Mouse (Mus musculus) heart, adult 2 months (tissue): ENCODE results near the gene Myrf. TPM values are rescaled to one million over a fixed set of nuclear protein-coding genes. Genes with fewer than 3 reads are reported as not detected.

ENCODE experiments used
- DNase-seq, 2 experiments: peaks; one replicate each; pipeline ENCODE4 v3.0.0; 2021
- H3K27ac ChIP-seq: fragments of 200-600 bp; 2 replicates; pipeline ENCODE4 v1.8.1; 2022
- H3K27me3 ChIP-seq: fragments of 200-500 bp; 2 replicates; pipeline ENCODE4 v1.6.1; 2012; ENCODE audit warnings: mild to moderate bottlenecking, low read length, inconsistent platforms, mixed read lengths; ENCODE audit not compliant: control insufficient read depth, insufficient read depth
- H3K36me3 ChIP-seq: fragments of 200-500 bp; 2 replicates; pipeline ENCODE4 v1.6.1; 2012; ENCODE audit warnings: low read length, inconsistent platforms; ENCODE audit not compliant: control insufficient read depth, insufficient read depth
- H3K4me1 ChIP-seq: fragments of 200-500 bp; 2 replicates; pipeline ENCODE4 v1.6.1; 2011; ENCODE audit warnings: low read length; ENCODE audit not compliant: control insufficient read depth, insufficient read depth
- H3K4me3 ChIP-seq: fragments of 200-600 bp; 2 replicates; pipeline ENCODE4 v1.8.1; 2022
- H3K79me2 ChIP-seq: fragments of 200-500 bp; replicated peaks from 2 replicates; pipeline ENCODE4 v1.6.1; 2012; ENCODE audit warnings: mild to moderate bottlenecking, inconsistent platforms, low read length, moderate library complexity, mixed read lengths; ENCODE audit not compliant: control insufficient read depth, insufficient read depth
- H3K9ac ChIP-seq: fragments of 200-500 bp; 2 replicates; pipeline ENCODE4 v1.6.1; 2012; ENCODE audit warnings: low read depth, mild to moderate bottlenecking, control low read depth, inconsistent platforms, low read length, mixed read lengths
- CTCF ChIP-seq: fragments of 200-600 bp; IDR thresholded peaks from 2 replicates; pipeline ENCODE4 v1.8.1; 2022; ENCODE audit warnings: antibody characterized with exemption, mild to moderate bottlenecking, moderate library complexity
- EP300 ChIP-seq: fragments of 200-500 bp; IDR thresholded peaks from 2 replicates; pipeline ENCODE4 v1.6.1; 2011; ENCODE audit warnings: low read depth, low read length, control low read depth; ENCODE audit not compliant: insufficient read depth
- POLR2A ChIP-seq: fragments of 200-500 bp; IDR thresholded peaks from 2 replicates; pipeline ENCODE4 v1.6.1; 2011; ENCODE audit warnings: mild to moderate bottlenecking, low read depth, low read length, control low read depth; ENCODE audit not compliant: insufficient read depth
- WGBS: fragments of 180-500 bp; shearing (Covaris S2); methylation state at CpG from one replicate; pipeline ENCODE4 v1.1.7; 2018; 5-methylcytosine and 5-hydroxymethylcytosine counted together
- intact Hi-C: fragments of 180-260 bp; cut with DNase I; formaldehyde crosslinking; loops from one replicate; pipeline ENCODE4 v1.15.1; 2025
- polyA plus RNA-seq: library from polyadenylated mRNA; depleted of rRNA; stranded (reverse); fragments of >200 nt; gene quantifications from 2 replicates; pipeline ENCODE4 v1.2.3, GENCODE M21; 2012
- total RNA-seq, 2 experiments: library from RNA; stranded (reverse); gene quantifications; 2 replicates each; pipeline ENCODE4 v1.2.3; 2021

The Myrf gene
- total and polyA plus RNA-seq, 3 experiments = 3.9 to 6.5 (median 4.7) TPM

DNA sequence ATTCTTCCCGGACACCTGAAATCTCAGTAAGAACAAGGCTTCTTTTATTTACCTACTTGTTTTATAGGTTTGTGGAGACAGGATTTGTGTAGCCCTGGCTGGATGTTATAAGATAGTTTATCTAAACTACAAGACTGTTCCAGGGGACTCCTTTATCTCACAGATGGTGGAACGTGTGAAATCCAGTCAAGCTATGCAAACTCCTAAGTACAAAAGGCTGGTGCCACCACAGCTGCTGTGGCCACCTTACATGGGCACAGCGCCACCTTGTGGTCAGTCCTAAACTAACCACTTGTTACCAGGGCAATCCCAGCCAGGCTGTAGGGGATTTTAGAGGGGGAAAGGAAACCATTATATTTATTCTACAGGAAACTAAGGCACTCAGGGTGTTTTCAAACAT lies 41.8 kb downstream of the Myrf start:
- TF ChIP-seq CTCF = peak; percentile 96
- TF ChIP-seq POLR2A = no peak
- TF ChIP-seq EP300 = peak; percentile 74
- Histone ChIP-seq H3K79me2 (no peaks in the 10 kb centered on the region), H3K27ac (no peak overlapping the region), H3K27me3 (no peaks in the 10 kb centered on the region), H3K4me1 (peaks cover 2% of the 10 kb centered on the region; the same call in 1 of the 2 replicates), H3K9ac (no peak overlapping the region), H3K36me3 (no peaks in the 10 kb centered on the region), H3K4me3 (no peak overlapping the region)
- WGBS = 32% methylated on average over 3 of the region's 3 CpGs
- intact Hi-C loops = loop anchor here (2.0 to 5.0 kb wide), 3 partner anchors 164 to 281 kb away; partner anchors contain the start of genes Best1 and Rab3il1
- DNase-seq = peak; percentile 74 to 81

- TF ChIP-seq POLR2A (no peak), CTCF (no peak), EP300 (no peak)
- Histone ChIP-seq H3K36me3 (no peaks in the 10 kb centered on the region), H3K27ac (no peak overlapping the region), H3K79me2 (no peaks in the 10 kb centered on the region), H3K9ac (no peak overlapping the region), H3K4me1 (peaks cover 2% of the 10 kb centered on the region; the same call in 1 of the 2 replicates), H3K27me3 (no peaks in the 10 kb centered on the region), H3K4me3 (no peak overlapping the region)
- intact Hi-C loops = loop anchor here (2.0 to 5.0 kb wide), 3 partner anchors 163 to 281 kb away; partner anchors contain the start of genes Best1 and Rab3il1
- WGBS = 79% methylated on average over 2 of the region's 2 CpGs
- no peak for DNase-seq
Measured at GRCm38 (mm10) chr19:10198286-10198685, 42.3 kb downstream of the Myrf start.

- Histone ChIP-seq H3K36me3 (no peaks in the 10 kb centered on the region), H3K27me3 (no peaks in the 10 kb centered on the region), H3K4me1 (no peaks in the 10 kb centered on the region), H3K27ac (no peak overlapping the region), H3K4me3 (no peak overlapping the region), H3K79me2 (no peaks in the 10 kb centered on the region), H3K9ac (no peak overlapping the region)
- TF ChIP-seq EP300 (no peak), POLR2A (no peak), CTCF (no peak)
- DNase-seq = no peak
- intact Hi-C loops = loop anchor here (5.0 kb wide), 1 partner anchor 280 kb away; no protein-coding TSS in a partner anchor
- WGBS = 91% methylated on average over 4 of the region's 4 CpGs
Measured at GRCm38 (mm10) chr19:10197130-10197529, 43.4 kb downstream of the Myrf start.

GRCm38 (mm10) chr19:10195252-10195651 lies 45.3 kb downstream of the Myrf start:
- no peak overlapping the region for H3K9ac ChIP-seq
- no peaks in the 10 kb centered on the region for H3K36me3 ChIP-seq
- intact Hi-C loops = loop anchor here (5.0 kb wide), 1 partner anchor 278 kb away; no protein-coding TSS in a partner anchor
- H3K79me2 ChIP-seq = no peaks in the 10 kb centered on the region
- DNase-seq = no peak
- H3K4me3 ChIP-seq = no peak overlapping the region
- no peak for TF ChIP-seq CTCF
- H3K4me1 ChIP-seq = no peaks in the 10 kb centered on the region
- H3K27ac ChIP-seq = no peak overlapping the region
- 62% methylated on average over 5 of the region's 5 CpGs for WGBS
- no peaks in the 10 kb centered on the region for H3K27me3 ChIP-seq

DNA sequence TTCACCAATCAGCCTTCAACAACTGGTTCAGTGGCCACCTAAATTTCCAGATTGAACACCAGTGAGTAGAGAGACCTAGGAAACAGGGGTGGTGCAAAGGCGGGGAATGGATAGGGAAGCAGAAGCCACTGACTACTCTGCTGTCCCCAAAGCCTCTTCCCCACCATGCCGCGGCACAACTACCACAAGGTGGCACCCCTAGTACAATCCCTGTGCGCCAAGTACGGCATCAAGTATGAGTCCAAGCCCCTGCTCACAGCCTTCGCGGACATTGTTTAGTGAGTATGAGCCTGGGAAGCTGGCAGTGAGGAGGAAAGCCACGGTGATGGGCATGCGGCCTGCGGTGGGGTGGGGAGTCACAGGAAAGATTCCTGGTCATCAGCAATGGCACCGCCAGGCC lies 46.2 kb downstream of the Myrf start:
- Histone ChIP-seq H3K79me2 (no peaks in the 10 kb centered on the region), H3K27ac (no peak overlapping the region), H3K9ac (no peak overlapping the region), H3K36me3 (no peaks in the 10 kb centered on the region), H3K4me3 (no peak overlapping the region), H3K27me3 (no peaks in the 10 kb centered on the region), H3K4me1 (no peaks in the 10 kb centered on the region)
- no peak for DNase-seq
- WGBS = 87% methylated on average over 11 of the region's 11 CpGs
- intact Hi-C loops = no loop called here
- TF ChIP-seq EP300 (no peak), CTCF (no peak), POLR2A (no peak)

GRCm38 (mm10) chr19:10191326-10191725 lies 49.2 kb downstream of the Myrf start:
- no peaks in the 10 kb centered on the region for H3K36me3 ChIP-seq
- intact Hi-C loops = no loop called here
- H3K27ac ChIP-seq = no peak overlapping the region
- no peak overlapping the region for H3K4me3 ChIP-seq
- DNase-seq = peak in 1 of 2 experiments; percentile 44
- H3K79me2 ChIP-seq = no peaks in the 10 kb centered on the region
- no peak overlapping the region for H3K9ac ChIP-seq
- TF ChIP-seq CTCF (no peak), POLR2A (no peak), EP300 (no peak)
- 57% methylated on average over 7 of the region's 7 CpGs for WGBS
- H3K27me3 ChIP-seq = no peaks in the 10 kb centered on the region
- H3K4me1 ChIP-seq = no peaks in the 10 kb centered on the region

GRCm38 (mm10) chr19:10190796-10191195 lies 49.8 kb downstream of the Myrf start:
- H3K79me2 ChIP-seq = no peaks in the 10 kb centered on the region
- H3K27ac ChIP-seq = no peak overlapping the region
- TF ChIP-seq CTCF = peak; percentile 86
- TF ChIP-seq POLR2A = no peak
- no peaks in the 10 kb centered on the region for H3K4me1 ChIP-seq
- no peak overlapping the region for H3K4me3 ChIP-seq
- H3K36me3 ChIP-seq = no peaks in the 10 kb centered on the region
- H3K9ac ChIP-seq = no peak overlapping the region
- peak; percentile 61 to 77 for DNase-seq
- intact Hi-C loops = no loop called here
- 29% methylated on average over 2 of the region's 2 CpGs for WGBS
- H3K27me3 ChIP-seq = no peaks in the 10 kb centered on the region
